Mouse (Mus musculus): Measurements from ENCODE around the gene Mars. TPM values are rescaled to one million over a fixed set of nuclear protein-coding genes. Genes with fewer than 3 reads are reported as not detected.

Mars gene
- total and polyA plus RNA-seq, 3 experiments, result 147 to 195 TPM; not detected in 1

- DNase-seq (ENCODE audit: low read depth, low spot score), result no peak
- Histone ChIP-seq H3K9me3 (replicated peaks; ENCODE audit: insufficient read depth, low read length) (no peaks in the 10 kb centered on the region), H3K27ac (ENCODE audit: control insufficient read depth, low read depth, low read length) (no peak overlapping the region), H3K9ac (ENCODE audit: control insufficient read depth, low read depth, low read length, poor library complexity, severe bottlenecking) (no peak overlapping the region), H3K4me3 (ENCODE audit: control insufficient read depth in 1 of 2, insufficient read depth in 1 of 2, low read depth in 2 of 2, low read length in 2 of 2) (no peak overlapping the region), H3K27me3 (ENCODE audit: control insufficient read depth in 1 of 2, insufficient read depth in 2 of 2, low read length in 2 of 2) (no peaks in the 10 kb centered on the region), H3K36me3 (ENCODE audit: control insufficient read depth in 1 of 2, insufficient read depth in 2 of 2, low read length in 2 of 2) (peaks cover 0 to 6% of the 10 kb centered on the region in 2 experiments; a peak in 2 of 4 replicates), H3K79me2 (ENCODE audit: control insufficient read depth, insufficient read depth, low read length, poor library complexity) (peaks cover 49% of the 10 kb centered on the region), H3K4me1 (ENCODE audit: control insufficient read depth in 1 of 2, insufficient read depth in 2 of 2, low read length in 2 of 2) (peaks cover 0 to 9% of the 10 kb centered on the region in 2 experiments; a peak in 2 of 4 replicates)
- no peak for TF ChIP-seq KAT2A (conservative IDR thresholded peaks at IDR 0.05; ENCODE audit: low read depth, low read length)
- TF ChIP-seq CHD1 (IDR thresholded peaks at IDR 0.05; ENCODE audit: low read depth, low read length), result no peak
- no peak for TF ChIP-seq JUND (IDR thresholded peaks at IDR 0.05; ENCODE audit: low read depth, low read length)
- 0 out of 2 replicates have a peak, but pooled peaks have one; percentile 52 for TF ChIP-seq ZMIZ1 (IDR thresholded peaks at IDR 0.05; ENCODE audit: low read depth, low read length)
- TF ChIP-seq CHD2 (IDR thresholded peaks at IDR 0.05; ENCODE audit: low read length), result no peak
- TF ChIP-seq ELF1 (IDR thresholded peaks at IDR 0.05; ENCODE audit: low read depth, low read length), result no peak
- no peak for TF ChIP-seq TCF12 (IDR thresholded peaks at IDR 0.05; ENCODE audit: low read depth, low read length)
- TF ChIP-seq ZNF384 (IDR thresholded peaks at IDR 0.05; ENCODE audit: low read depth, low read length), result no peak
- TF ChIP-seq POLR2A (IDR thresholded peaks at IDR 0.05; ENCODE audit: control insufficient read depth in 1 of 2, insufficient read depth in 1 of 2, low read depth in 1 of 2, low read length in 2 of 2, poor library complexity in 1 of 2), result peak in 1 of 2 experiments; percentile 15; a peak in 1 of 4 replicates
- no peak for TF ChIP-seq MXI1 (IDR thresholded peaks at IDR 0.05; ENCODE audit: low read depth, low read length)
- TF ChIP-seq GABPA (IDR thresholded peaks at IDR 0.05; ENCODE audit: low read depth, low read length), result no peak
- TF ChIP-seq NELFE (IDR thresholded peaks at IDR 0.05; ENCODE audit: low read depth, low read length), result no peak
- no peak for TF ChIP-seq MEF2A (IDR thresholded peaks at IDR 0.05; ENCODE audit: extremely low read depth, insufficient replicate concordance, low read depth, low read length, poor library complexity, severe bottlenecking)
- no peak for TF ChIP-seq BHLHE40 (IDR thresholded peaks at IDR 0.05; ENCODE audit: borderline replicate concordance, low read depth, low read length)
- no peak for TF ChIP-seq CTCF (IDR thresholded peaks at IDR 0.05 in 2 of 3, conservative IDR thresholded peaks at IDR 0.05 in 1 of 3; ENCODE audit: control insufficient read depth in 1 of 3, insufficient read depth in 1 of 3, low read depth in 2 of 3, low read length in 3 of 3, poor library complexity in 1 of 3, severe bottlenecking in 1 of 3)
- TF ChIP-seq POLR2AphosphoS2 (IDR thresholded peaks at IDR 0.05; ENCODE audit: low read length), result no peak
- TF ChIP-seq E2F4 (IDR thresholded peaks at IDR 0.05; ENCODE audit: borderline replicate concordance, low read depth, low read length), result no peak
- no peak for TF ChIP-seq MAX (IDR thresholded peaks at IDR 0.05; ENCODE audit: low read length)
- TF ChIP-seq MYC (IDR thresholded peaks at IDR 0.05; ENCODE audit: low read depth, low read length), result no peak
- no peak for TF ChIP-seq ZC3H11A (IDR thresholded peaks at IDR 0.05; ENCODE audit: low read depth, low read length)
- no peak for TF ChIP-seq EP300 (IDR thresholded peaks at IDR 0.05; ENCODE audit: low read depth in 1 of 2, low read length in 2 of 2)
- no peak for TF ChIP-seq GATA1 (IDR thresholded peaks at IDR 0.05; ENCODE audit: low read depth, low read length)
- no peak for TF ChIP-seq USF1 (IDR thresholded peaks at IDR 0.05; ENCODE audit: low read depth, low read length)
- peak; percentile 32; the same call in 1 of the 2 replicates for TF ChIP-seq MAZ (IDR thresholded peaks at IDR 0.05; ENCODE audit: low read depth, low read length)
These were observed 25.4 kb downstream of the Mars start for GRCm38 (mm10) chr10:127286194-127286593.
